Comparison of ENCODE assay signal across 8 mouse cellular contexts in genomic region chr17:33817184-33817968, GRCm38 (mm10). TPM values are rescaled to one million over a fixed set of nuclear protein-coding genes. Genes with fewer than 3 reads are reported as not detected.
DNase-seq lines count a peak whose midpoint lies in the region; ATAC-seq lines count a peak whose summit lies in the region.

No protein-coding gene starts in this region.

- intact Hi-C loops in left cerebral cortex, postnatal 10 days (cut with DNase I): no loop called here

- ATAC-seq in inflammation-experienced regulatory T-cells, adult 6 months: peak; percentile 78
- ATAC-seq in megakaryocyte-erythroid progenitor cell, adult 5-6 weeks (replicated peaks; ENCODE audit: low FRiP score, low TSS enrichment, poor library complexity, severe bottlenecking): peak; percentile 80

- peak; percentile 91 for DNase-seq in adipocyte (ENCODE audit: low spot score)
- peak; percentile 97 for DNase-seq in embryo, embryonic 10 days (ENCODE audit: low spot score)
- peak; percentile 86 for DNase-seq in gastrocnemius, postnatal 10 days
- DNase-seq in left cerebral cortex, postnatal 10 days (ENCODE audit: extremely low spot score in 1 of 2, low spot score in 2 of 2): peak; percentile 88 to 95
- peak; percentile 94 for DNase-seq in right cerebral cortex, postnatal 25 days
- DNase-seq in urinary bladder, postnatal 4 days (ENCODE audit: low spot score in 2 of 2): peak; percentile 83 to 90

RNA-seq across cellular contexts. Expression of gene Rps28, which starts 7.0 kb away (rescaled TPM):
- 1,000 to 10,000 TPM; 1,176 to 1,238 TPM for total RNA-seq in gastrocnemius, postnatal 10 days (2021)
- 1,000 to 10,000 TPM; 1,118 to 2,316 (median 1,890) TPM for polyA plus RNA-seq in inflammation-experienced regulatory T-cells, adult 6 months (2017; shearing (Covaris generic))
- total RNA-seq in left cerebral cortex, postnatal 10 days (2021): 100 to 1,000 TPM; 861 to 875 TPM
- total RNA-seq in megakaryocyte-erythroid progenitor cell, adult 5-6 weeks (2014; fragmentation: Nextera tagmentation): 3,294 and 3,898 TPM in 2 replicates
- 3,120 and 3,626 TPM in 2 replicates for total RNA-seq in megakaryocyte-erythroid progenitor cell, adult 5-6 weeks (2017)

RNA-seq across cellular contexts. Expression of gene Ndufa7, which starts 7.0 kb away (rescaled TPM):
- 100 to 1,000 TPM; 322 to 360 TPM for total RNA-seq in gastrocnemius, postnatal 10 days (2021)
- 100 to 1,000 TPM; 364 to 457 (median 417) TPM for polyA plus RNA-seq in inflammation-experienced regulatory T-cells, adult 6 months (2017; shearing (Covaris generic))
- total RNA-seq in left cerebral cortex, postnatal 10 days (2021): 100 to 1,000 TPM; 225 to 228 TPM
- total RNA-seq in megakaryocyte-erythroid progenitor cell, adult 5-6 weeks (2014; fragmentation: Nextera tagmentation): 261 and 275 TPM in 2 replicates
- 85.6 and 250 TPM in 2 replicates for total RNA-seq in megakaryocyte-erythroid progenitor cell, adult 5-6 weeks (2017)

RNA-seq across cellular contexts. Expression of gene Kank3, which starts 7.1 kb away (rescaled TPM):
- 10 to 100 TPM; 27.6 to 33.3 TPM for total RNA-seq in gastrocnemius, postnatal 10 days (2021)
- 1 to 10 TPM; 2.4 to 2.7 (median 2.4) TPM for polyA plus RNA-seq in inflammation-experienced regulatory T-cells, adult 6 months (2017; shearing (Covaris generic))
- total RNA-seq in left cerebral cortex, postnatal 10 days (2021): 10 to 100 TPM; 37.9 to 38.2 TPM
- 12.0 and 19.7 TPM in 2 replicates for total RNA-seq in megakaryocyte-erythroid progenitor cell, adult 5-6 weeks (2014; fragmentation: Nextera tagmentation)
- total RNA-seq in megakaryocyte-erythroid progenitor cell, adult 5-6 weeks (2017): 1.6 and 2.4 TPM in 2 replicates

RNA-seq across cellular contexts. Expression of gene Cd320, which starts 25.5 kb away (rescaled TPM):
- total RNA-seq in gastrocnemius, postnatal 10 days (2021): 10 to 100 TPM; 15.0 to 16.5 TPM
- polyA plus RNA-seq in inflammation-experienced regulatory T-cells, adult 6 months (2017; shearing (Covaris generic)): 10 to 100 TPM; 11.2 to 11.6 (median 11.2) TPM
- 10 to 100 TPM; 24.1 to 26.4 TPM for total RNA-seq in left cerebral cortex, postnatal 10 days (2021)
- 11.4 and 19.2 TPM in 2 replicates for total RNA-seq in megakaryocyte-erythroid progenitor cell, adult 5-6 weeks (2014; fragmentation: Nextera tagmentation)
- 14.1 and 19.6 TPM in 2 replicates for total RNA-seq in megakaryocyte-erythroid progenitor cell, adult 5-6 weeks (2017)

RNA-seq across cellular contexts. Expression of gene Angptl4, which starts 35.7 kb away (rescaled TPM):
- total RNA-seq in gastrocnemius, postnatal 10 days (2021): 10 to 100 TPM; 22.7 to 36.0 TPM
- polyA plus RNA-seq in inflammation-experienced regulatory T-cells, adult 6 months (2017; shearing (Covaris generic)): 1 to 10 TPM; 3.5 to 5.9 (median 4.1) TPM
- 1 to 10 TPM; 5.2 to 9.1 TPM for total RNA-seq in left cerebral cortex, postnatal 10 days (2021)
- 14.9 and 18.2 TPM in 2 replicates for total RNA-seq in megakaryocyte-erythroid progenitor cell, adult 5-6 weeks (2014; fragmentation: Nextera tagmentation)
- total RNA-seq in megakaryocyte-erythroid progenitor cell, adult 5-6 weeks (2017): 13.0 and 17.1 TPM in 2 replicates

Comparison
In these comparisons a context has a peak if more than half of its experiments do, and no peak if none do; other contexts are left out.
1. Peak in every context shown above with its lines: DNase-seq and ATAC-seq.